Mouse (Mus musculus): ENCODE measurements at regions not wholly inside any gene's neighbourhood (a gene's known extent, or its start where the extent isn't known, plus 50 kb on each side); places are given as distances from the start of the nearest gene placed in this dataset.

- no peak for DNase-seq
Measured at GRCm38 (mm10) chr11:31748275-31748815, 76.7 kb upstream of the Bod1 start.

- DNase-seq, result no peak
Measured at GRCm38 (mm10) chr11:31751274-31751673, 79.6 kb upstream of the Bod1 start.

DNA sequence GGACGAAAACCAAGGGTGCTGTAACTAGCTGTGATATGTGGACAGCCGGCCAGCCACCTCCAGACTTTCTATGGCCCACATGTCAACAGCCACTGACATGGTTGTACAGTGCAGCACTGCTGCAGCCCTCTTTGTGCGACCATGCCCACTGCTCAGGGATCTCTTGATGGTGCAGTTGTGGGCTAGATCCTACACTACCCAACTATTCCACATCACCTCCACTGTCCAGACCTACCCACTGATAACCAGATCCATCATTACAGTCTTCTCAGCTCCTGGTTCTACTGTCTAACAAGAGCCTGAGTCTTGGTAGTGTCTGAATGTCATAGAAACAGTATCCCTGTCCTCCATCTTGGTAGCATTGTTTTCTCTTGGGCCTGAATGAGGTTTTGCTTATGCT, 81.5 kb upstream of the Bod1 start:
- no peak for DNase-seq

GRCm38 (mm10) chr11:31753711-31754161, 82.1 kb upstream of the Bod1 start:
- no peak for DNase-seq

DNA sequence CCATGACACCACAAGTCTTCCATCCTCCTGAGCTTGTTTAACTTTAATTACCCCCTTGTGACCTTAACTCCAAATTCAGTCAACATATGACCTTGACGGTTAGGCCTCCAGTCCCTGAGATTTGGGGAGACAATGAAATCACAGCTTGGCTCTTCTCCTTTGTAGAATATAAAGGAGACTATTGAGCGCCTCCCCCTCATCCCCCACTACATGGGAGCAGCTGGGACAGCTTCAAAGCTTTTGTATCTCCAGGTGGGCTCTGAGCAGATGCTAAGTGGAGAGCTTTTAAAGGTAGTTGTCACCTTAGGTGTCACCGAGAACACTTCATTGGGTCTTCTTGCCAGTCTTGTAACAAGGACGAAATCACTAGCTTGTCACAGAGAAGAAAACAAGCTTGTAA, 82.7 kb upstream of the Bod1 start:
- no peak for DNase-seq

DNA sequence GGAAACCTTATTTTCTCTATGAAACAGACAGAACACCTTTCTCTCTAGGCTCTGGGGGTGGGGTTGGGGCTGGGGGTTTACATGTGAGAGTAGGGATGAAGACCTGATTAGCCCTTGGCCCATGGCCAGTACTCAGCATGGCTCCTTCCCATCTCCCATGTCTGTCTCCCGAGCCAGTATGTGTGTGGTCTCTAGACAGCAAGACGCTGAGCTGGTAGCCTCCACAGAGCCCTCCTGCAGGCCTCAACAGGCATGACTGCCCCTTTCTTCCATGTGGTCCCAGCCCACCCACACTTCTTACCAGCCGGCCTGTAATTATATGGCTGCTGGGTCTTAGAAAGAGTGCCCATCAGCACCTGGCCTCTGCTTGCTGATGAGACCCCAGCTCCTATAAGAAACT, 84.2 kb upstream of the Bod1 start:
- DNase-seq, result no peak

- DNase-seq, result no peak
Measured at GRCm38 (mm10) chr11:31756355-31757145, 84.9 kb upstream of the Bod1 start.

DNA sequence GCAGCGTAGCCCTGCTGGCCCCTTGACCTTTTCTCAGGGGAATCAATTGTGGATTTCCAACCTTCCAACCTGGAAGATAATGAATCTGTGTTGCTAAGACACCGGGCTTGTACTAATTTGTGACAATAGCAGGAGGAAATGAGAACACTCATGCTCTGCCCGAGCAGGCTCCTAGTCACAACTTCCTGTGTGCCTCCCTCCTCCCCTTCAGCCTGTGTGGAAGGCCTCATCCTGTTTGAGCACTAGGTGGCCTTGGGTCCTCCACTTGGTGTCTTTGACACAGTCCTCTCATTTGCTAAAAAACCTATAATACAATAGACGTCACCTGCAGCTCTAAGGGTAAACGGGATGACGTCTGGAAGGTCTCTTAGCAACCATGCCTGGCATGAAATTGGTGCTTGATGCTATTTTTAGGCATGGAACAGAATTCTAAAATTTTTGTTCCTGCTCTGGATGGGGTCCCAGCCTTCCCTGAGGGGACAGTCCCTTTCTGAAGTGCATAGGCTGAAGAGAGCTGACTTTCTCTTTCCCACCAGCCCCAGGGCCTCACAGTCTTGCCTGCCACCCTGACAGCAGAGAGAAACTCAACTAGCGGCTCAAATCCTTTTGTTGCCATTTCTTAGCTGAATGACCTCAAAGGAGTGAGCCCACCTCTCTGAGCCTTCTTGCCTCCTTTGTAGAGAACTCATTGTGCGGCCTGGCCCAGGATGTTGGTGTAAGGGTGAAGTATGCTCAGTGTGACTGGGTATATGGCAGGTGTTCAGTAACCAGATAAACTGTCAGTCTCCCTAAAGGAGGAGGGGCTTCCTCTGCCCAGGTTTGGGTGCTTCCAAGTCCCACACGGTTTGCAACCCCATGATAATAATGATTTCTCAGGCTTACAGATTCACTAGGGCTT, 88.4 kb upstream of the Bod1 start:
- DNase-seq, result peak; percentile 37 to 54

GRCm38 (mm10) chr11:31763856-31764255, 92.2 kb upstream of the Bod1 start:
- DNase-seq, result no peak

GRCm38 (mm10) chr11:31766296-31766695, 94.6 kb upstream of the Bod1 start:
- DNase-seq, result peak; percentile 32 to 42

DNA sequence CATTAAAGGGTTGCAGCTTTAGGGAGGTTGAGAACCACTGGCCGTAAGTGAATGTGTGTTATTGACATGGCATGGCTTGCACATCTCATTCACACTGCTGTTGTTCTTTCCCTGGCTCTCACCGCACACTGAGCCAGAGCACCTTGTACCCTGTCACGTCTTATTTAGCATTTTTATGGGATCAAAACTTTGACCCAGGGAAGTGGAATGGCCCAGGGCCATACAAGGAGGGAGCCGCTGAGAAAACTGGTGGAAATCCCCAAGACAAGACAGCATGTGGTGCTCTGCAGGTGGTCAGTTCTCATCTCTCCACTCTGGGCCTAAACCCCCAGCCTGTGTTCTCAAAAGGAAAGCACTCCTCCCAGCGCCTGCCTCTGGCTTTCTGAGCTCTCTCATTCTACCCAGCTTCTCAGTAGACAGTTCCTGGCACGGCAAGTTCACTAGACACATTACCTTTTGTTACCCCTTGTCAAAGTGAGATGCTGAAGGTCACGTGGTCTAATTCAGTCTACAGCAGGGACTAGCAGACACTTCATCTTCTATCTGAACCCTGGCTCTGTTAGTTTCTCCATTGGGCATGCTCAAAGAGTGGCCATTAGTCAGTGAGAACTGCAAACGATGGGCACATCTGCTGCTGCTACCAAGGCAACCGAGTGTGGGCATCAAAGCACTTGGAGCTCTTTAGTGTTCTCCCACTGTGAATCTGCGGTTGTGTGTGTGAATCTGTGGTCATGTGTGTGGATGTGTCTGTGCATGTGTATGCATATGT, 96.2 kb upstream of the Bod1 start:
- DNase-seq, result no peak

- DNase-seq, result peak; percentile 80 to 82
Measured at GRCm38 (mm10) chr11:31769804-31770654, 98.3 kb upstream of the Bod1 start.

DNA sequence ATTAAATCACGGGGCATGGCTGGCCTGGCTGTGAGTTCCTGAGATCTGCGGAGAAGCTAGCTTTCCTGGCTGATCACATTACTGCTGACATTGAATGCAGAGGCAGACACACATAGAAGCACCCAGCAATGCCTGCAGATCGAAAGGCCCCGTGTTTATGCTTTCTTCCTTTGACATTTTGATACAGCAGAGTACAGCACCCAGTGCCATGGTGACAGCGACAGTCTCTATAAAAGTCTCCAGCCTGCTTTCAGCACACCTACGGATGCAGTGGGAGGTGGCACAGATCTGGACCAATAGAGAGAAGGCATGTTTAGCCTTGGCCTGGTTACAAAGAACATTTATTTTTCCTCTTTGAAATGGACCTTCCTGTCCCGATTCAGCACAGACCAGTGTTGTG, 99.2 kb upstream of the Bod1 start:
- peak; percentile 22 to 38 for DNase-seq

DNA sequence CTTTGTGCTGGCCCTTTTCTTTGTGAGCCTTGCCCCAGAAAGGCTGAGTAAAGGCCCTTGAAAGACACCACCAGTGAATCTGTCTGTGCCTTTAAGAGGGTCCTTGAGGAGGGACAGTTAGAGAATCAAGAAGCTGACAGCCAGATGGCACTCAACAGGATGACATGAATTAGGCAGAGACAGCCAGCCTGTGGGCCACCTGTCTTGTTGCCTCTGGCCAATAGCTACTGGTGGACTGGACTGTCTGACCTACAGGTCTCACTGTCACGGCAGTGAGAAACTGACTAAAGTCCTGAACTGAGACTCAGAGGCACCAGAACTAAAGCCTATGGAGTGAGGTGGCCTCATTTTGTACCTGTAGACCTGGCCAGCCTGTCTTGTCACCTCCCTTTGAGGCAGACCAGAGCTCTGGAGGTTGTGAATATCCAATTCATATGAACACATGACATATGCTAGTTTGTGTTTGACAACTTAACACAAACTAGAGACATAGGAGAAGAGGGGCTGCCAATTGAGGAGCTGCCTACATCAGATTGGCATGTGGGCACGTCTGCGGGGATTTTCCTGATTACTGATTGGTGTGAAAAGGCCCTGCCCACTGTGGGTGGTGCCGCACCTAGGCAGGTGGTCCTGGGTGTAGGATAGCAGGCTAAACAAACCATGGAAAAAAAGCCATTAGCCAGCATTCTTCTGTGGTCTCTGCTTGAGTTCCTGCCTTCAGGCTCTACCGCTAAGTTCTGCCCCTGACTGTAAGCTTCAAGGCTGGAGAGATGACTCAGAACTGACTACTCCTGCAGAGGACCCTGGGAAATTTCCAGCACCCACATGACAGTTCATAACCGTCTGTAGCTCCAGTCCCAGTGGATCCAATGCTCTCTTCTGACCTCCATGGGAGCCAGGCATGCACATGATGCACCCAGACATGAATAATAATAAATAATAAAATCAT, 100.1 kb upstream of the Bod1 start:
- DNase-seq, result no peak

DNA sequence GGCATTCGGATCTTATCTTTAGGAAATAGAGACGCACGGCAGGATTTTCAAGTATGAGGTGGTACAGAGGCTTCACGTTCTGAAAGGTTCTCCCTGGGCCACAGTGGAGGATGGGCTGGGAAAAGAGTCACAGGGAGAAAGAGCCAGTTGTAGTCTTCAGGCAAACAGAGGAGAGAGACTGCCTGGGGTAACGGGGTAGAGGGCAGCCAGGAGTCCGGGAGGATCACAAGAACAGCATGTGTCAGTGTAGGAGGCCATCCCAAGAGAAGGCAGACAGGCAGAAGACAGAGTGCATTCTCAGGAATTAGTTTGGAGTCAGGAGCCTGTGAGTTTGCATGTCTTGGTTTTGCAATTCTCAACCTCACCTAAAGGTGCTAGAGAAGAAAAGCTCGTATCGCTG, 94.5 kb upstream of the Cpeb4 start:
- DNase-seq, result peak in 1 of 2 experiments; percentile 17

GRCm38 (mm10) chr11:31778766-31779165, 93.2 kb upstream of the Cpeb4 start:
- DNase-seq, result no peak

DNA sequence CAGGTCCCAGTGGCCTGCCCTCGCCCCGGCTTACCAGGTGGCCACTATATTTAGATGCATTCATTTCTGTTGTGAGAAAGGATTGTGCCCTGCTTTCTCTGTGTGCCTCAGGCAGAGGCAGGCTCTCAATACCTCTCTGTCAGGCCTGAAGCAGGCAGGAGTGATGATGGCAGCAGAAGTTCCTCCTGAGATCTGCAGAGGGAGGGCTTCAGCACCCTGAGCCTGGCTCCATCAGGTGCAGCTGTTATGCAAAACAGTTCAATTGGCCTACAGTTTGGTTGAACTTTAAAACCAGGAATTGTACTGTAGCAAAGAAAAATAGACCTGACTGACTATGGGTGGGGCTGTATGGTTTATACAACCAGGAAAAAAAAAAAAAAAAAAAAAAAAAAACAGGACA, 92.7 kb upstream of the Cpeb4 start:
- peak in 1 of 2 experiments; percentile 15 for DNase-seq

GRCm38 (mm10) chr11:31780969-31781368, 91.0 kb upstream of the Cpeb4 start:
- no peak for DNase-seq

GRCm38 (mm10) chr11:31781605-31782004, 90.4 kb upstream of the Cpeb4 start:
- peak in 1 of 2 experiments; percentile 45 for DNase-seq

DNA sequence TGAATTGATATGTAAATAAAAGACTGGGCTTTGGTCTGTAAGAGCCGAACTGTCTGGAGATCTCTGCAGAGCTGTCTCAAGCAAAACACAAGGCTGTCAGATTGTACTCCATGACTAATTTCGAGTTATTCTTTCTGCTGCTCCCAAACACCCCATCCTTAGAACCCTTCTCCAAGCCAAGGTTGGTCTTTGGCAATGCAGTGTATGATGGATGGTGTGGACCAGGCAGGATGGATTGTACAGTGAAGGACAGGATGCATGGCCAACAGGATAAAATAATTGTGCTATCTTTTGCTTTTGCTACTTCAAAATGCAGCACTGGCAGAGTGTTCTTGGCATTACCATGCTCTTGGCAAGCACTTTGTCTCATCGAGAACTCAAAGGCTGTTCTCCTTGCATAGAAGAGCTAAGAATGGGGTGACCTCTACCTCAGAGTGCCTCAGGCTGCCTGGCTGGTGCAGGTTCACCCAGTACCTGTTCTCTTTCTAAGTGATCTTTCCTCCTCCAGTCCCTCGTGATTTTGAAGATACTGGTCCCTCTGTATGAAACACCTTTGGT, 88.4 kb upstream of the Cpeb4 start:
- DNase-seq, result peak in 1 of 2 experiments; percentile 63
